Mouse (Mus musculus): ENCODE results near the gene Gm13287. TPM values are rescaled to one million over a fixed set of nuclear protein-coding genes. Genes with fewer than 3 reads are reported as not detected.
A peak's percentile ranks its signal among the peaks of the same experiment; 100 is the strongest.
"Not testable (repeated sequence)": the region's sequence is repeated elsewhere in the genome, so short reads cannot be mapped to it uniquely, and the experiment has no call there.

The Gm13287 gene
- total RNA-seq, 2 experiments from 2014 or later = not detected

DNA sequence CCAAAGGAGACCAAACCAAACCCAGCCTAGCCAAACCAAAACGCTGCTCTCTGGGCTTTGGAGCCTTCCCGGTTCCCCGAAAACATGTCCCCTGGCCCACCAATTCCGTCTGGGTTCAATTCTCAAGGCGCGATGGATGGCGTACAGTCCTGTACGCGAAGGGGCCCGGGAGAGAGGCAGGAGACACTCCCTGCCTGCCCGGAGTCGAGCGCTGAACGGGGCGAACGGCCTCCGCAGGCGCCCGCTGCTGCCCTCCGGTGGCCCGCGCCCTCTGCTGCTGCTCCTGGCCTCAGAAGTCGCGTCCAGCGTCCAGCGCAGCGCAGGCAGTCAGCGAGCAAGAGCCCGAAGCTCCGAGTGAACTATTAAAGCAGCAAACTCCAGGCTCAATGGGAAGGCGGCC lies 20.7 kb upstream of the Gm13287 start:
- peak; percentile 13; the same call in 1 of the 2 replicates for TF ChIP-seq CTCF (IDR thresholded peaks at IDR 0.05)
- intact Hi-C loops (cut with DNase I) = not testable (repeated sequence)
- H3K27ac ChIP-seq = peak overlapping the region; percentile 61; the same call in 1 of the 2 replicates
- peak overlapping the region; percentile 57 for H3K4me3 ChIP-seq
- DNase-seq = peak; percentile 28

- H3K4me3 ChIP-seq; H3K27ac ChIP-seq; intact Hi-C loops (cut with DNase I); DNase-seq: not testable (repeated sequence)
These were observed 17.6 kb upstream of the Gm13287 start, which contains the start of gene Gm13276 for GRCm38 (mm10) chr4:88785409-88785808. Gene Gm13276, plus strand, starts transcription at chr4:88785709.

DNA sequence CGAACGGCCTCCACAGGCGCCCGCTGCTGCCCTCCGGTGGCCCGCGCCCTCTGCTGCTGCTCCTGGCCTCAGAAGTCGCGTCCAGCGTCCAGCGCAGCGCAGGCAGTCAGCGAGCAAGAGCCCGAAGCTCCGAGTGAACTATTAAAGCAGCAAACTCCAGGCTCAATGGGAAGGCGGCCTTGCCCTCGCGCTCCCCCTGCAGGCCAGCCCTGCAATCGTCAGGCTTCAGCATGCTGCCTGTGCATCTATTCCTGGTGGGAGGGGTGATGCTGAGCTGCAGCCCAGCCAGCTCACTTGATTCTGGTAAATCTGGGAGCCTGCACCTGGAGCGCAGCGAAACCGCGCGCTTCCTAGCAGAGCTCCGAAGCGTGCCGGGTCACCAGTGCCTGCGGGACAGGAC lies 14.7 kb upstream of the Gm13287 start, which contains the start of gene Gm13277:
TSS of gene Gm13277 (plus strand) at position 231 of the 400 bp plus-strand sequence.
- DNase-seq = peak; percentile 72

DNA sequence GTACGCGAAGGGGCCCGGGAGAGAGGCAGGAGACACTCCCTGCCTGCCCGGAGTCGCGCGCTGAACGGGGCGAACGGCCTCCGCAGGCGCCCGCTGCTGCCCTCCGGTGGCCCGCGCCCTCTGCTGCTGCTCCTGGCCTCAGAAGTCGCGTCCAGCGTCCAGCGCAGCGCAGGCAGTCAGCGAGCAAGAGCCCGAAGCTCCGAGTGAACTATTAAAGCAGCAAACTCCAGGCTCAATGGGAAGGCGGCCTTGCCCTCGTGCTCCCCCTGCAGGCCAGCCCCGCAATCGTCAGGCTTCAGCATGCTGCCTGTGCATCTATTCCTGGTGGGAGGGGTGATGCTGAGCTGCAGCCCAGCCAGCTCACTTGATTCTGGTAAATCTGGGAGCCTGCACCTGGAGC lies 11.8 kb upstream of the Gm13287 start, which contains the start of gene Gm13278:
TSS of gene Gm13278 (plus strand) at position 301 of the 400 bp plus-strand sequence.
- H3K27ac ChIP-seq; DNase-seq; intact Hi-C loops (cut with DNase I); H3K4me3 ChIP-seq: not testable (repeated sequence)

More for the DNA sequence above, 14.7 kb upstream of the Gm13287 start, which contains the start of gene Gm13277:
- H3K27ac ChIP-seq; H3K4me3 ChIP-seq; intact Hi-C loops (cut with DNase I): not testable (repeated sequence)
- peak; percentile 51 for TF ChIP-seq CTCF (IDR thresholded peaks at IDR 0.05)

DNA sequence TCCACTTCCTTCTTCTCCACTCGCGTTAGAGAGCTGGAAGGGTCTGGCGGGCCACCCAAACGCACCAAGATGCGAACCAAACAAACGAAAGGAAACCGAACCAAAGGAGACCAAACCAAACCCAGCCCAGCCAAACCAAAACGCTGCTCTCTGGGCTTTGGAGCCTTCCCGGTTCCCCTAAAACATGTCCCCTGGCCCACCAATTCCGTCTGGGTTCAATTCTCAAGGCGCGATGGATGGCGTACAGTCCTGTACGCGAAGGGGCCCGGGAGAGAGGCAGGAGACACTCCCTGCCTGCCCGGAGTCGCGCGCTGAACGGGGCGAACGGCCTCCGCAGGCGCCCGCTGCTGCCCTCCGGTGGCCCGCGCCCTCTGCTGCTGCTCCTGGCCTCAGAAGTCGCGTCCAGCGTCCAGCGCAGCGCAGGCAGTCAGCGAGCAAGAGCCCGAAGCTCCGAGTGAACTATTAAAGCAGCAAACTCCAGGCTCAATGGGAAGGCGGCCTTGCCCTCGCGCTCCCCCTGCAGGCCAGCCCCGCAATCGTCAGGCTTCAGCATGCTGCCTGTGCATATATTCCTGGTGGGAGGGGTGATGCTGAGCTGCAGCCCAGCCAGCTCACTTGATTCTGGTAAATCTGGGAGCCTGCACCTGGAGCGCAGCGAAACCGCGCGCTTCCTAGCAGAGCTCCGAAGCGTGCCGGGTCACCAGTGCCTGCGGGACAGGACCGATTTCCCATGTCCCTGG lies 8.9 kb upstream of the Gm13287 start, which contains the start of gene Gm13275:
TSS of gene Gm13275 (plus strand) at position 552 of the 740 bp plus-strand sequence.
- Histone ChIP-seq H3K4me3 (peak within 1 kb of the TSS; percentile 31), H3K27ac (peak within 1 kb of the TSS; percentile 57)
- intact Hi-C loops (cut with DNase I) = not testable (repeated sequence)
- peak; percentile 51 for DNase-seq
- peak; percentile 36 for TF ChIP-seq CTCF (IDR thresholded peaks at IDR 0.05)

- H3K27ac ChIP-seq; intact Hi-C loops (cut with DNase I); H3K4me3 ChIP-seq; DNase-seq: not testable (repeated sequence)
These were observed 6.0 kb upstream of the Gm13287 start, which contains the start of gene Gm13279 for GRCm38 (mm10) chr4:88797097-88797496. Gene Gm13279, plus strand, starts transcription at chr4:88797397.

- H3K27ac ChIP-seq; H3K4me3 ChIP-seq; intact Hi-C loops (cut with DNase I); DNase-seq: not testable (repeated sequence)
These were observed 3.7 kb upstream of the Gm13287 start, which contains the start of gene Gm13285 for GRCm38 (mm10) chr4:88799365-88799764. Gene Gm13285, plus strand, starts transcription at chr4:88799665.

DNA sequence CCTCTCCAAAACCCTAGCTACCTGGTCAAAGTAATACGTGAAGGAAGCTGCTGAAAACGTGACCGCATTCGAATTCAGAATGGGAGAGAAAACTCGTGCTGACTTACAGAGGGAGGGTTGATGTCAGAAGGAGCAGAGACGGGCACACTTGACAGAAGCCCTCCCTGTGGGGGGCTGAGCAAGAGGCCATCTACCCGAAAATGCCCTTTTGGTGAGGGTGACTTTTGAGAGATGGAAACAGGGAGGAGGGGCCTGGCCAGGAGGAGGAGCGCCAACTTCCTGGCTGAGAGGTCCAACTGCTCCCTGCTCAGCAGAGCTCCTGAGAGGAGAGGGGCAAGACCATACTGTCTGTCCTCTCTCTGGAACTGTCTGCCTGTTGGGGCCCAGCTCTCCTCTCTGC lies 2.2 kb downstream of the Gm13287 start, which contains the start of gene Gm13288:
TSS of gene Gm13288 (plus strand) at position 301 of the 400 bp plus-strand sequence.
- DNase-seq; H3K27ac ChIP-seq; intact Hi-C loops (cut with DNase I): not testable (repeated sequence)
- H3K4me3 ChIP-seq = 0 out of 2 replicates have a peak within 1 kb of the TSS, but pooled peaks have one; percentile 46

- H3K27ac ChIP-seq; intact Hi-C loops (cut with DNase I): not testable (repeated sequence)
- H3K4me3 ChIP-seq = 0 out of 2 replicates have a peak overlapping the region, but pooled peaks have one; percentile 46
- TF ChIP-seq CTCF (IDR thresholded peaks at IDR 0.05) = peak; percentile 30
- peak; percentile 60 for DNase-seq
These were observed 2.7 kb downstream of the Gm13287 start for GRCm38 (mm10) chr4:88805761-88806160.

DNA sequence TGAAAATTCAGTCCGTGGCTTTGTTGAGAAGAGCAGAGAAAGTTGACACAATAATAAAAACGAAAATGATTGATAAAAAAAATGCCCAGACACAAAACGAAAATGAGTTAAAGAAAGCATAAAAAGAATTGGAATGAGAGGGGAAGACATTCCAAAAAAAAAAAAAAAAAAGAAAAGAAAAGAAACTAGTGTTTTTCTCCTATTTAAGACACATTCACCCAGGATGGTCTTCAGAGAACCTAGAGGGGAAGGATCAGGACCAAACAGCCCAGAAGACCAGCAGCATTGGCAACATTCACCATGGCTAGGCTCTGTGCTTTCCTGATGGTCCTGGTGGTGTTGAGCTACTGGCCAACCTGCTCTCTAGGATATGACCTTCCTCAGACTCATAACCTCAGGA lies 12.9 kb downstream of the Gm13287 start, which contains the start of gene Ifna7:
TSS of gene Ifna7 (plus strand) at position 301 of the 400 bp plus-strand sequence.
- H3K27ac ChIP-seq = no peak within 1 kb of the TSS
- no peak for DNase-seq
- intact Hi-C loops (cut with DNase I) = no loop called here
- TF ChIP-seq CTCF (IDR thresholded peaks at IDR 0.05) = no peak
- H3K4me3 ChIP-seq = no peak within 1 kb of the TSS

DNA sequence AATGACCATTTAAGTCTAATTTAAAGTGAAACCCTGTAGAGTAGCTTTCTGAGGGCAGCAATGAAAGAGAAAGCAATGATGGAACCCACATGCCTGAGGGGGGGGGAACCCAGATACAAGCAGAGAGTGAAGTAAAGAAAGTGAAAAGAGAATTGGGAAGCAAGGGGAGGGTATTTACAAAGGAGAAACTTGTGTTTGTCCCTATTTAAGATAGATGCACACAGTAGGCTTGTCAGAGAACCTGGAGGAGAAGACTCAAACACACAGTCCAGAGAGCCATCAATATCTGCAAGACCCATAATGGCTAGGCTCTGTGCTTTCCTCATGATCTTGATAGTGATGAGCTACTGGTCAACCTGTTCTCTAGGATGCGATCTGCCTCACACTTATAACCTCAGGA lies 16.6 kb downstream of the Gm13287 start, which contains the start of gene Ifna11:
TSS of gene Ifna11 (plus strand) at position 301 of the 400 bp plus-strand sequence.
- intact Hi-C loops (cut with DNase I) = no loop called here
- Histone ChIP-seq H3K27ac (no peak within 1 kb of the TSS), H3K4me3 (no peak within 1 kb of the TSS)
- DNase-seq = no peak
- no peak for TF ChIP-seq CTCF (IDR thresholded peaks at IDR 0.05)

- intact Hi-C loops (cut with DNase I) = no loop called here
- no peak overlapping the region for H3K4me3 ChIP-seq
- peak; percentile 49 for TF ChIP-seq CTCF (IDR thresholded peaks at IDR 0.05)
- H3K27ac ChIP-seq = no peak overlapping the region
- DNase-seq = no peak
These were observed 19.9 kb downstream of the Gm13287 start for GRCm38 (mm10) chr4:88822995-88823394.

- H3K4me3 ChIP-seq = not testable (repeated sequence)
These were observed 24.1 kb downstream of the Gm13287 start, which contains the start of gene Ifna6 for GRCm38 (mm10) chr4:88827116-88827515. Gene Ifna6, plus strand, starts transcription at chr4:88827416.

More at GRCm38 (mm10) chr4:88827116-88827515, 24.1 kb downstream of the Gm13287 start, which contains the start of gene Ifna6:
- intact Hi-C loops (cut with DNase I) = loop anchor here (5.0 kb wide), 1 partner anchor 255 kb away; the partner anchor contains the start of gene Ifna14
- not testable (repeated sequence) for DNase-seq, H3K27ac ChIP-seq

Data from gastrocnemius, adult 2 months (tissue).